Mouse (Mus musculus): Measurements from ENCODE around the gene Ttc30b.
A peak's percentile ranks its signal among the peaks of the same experiment; 100 is the strongest.
"Not testable (repeated sequence)": the region's sequence is repeated elsewhere in the genome, so short reads cannot be mapped to it uniquely, and the experiment has no call there.

The Ttc30b gene

GRCm38 (mm10) chr2:75950685-75951084 is 12.3 kb upstream of the Ttc30b start:
- DNase-seq (ENCODE audit: low read depth) = no peak

- DNase-seq (ENCODE audit: low read depth) = not testable (repeated sequence)
Observed at GRCm38 (mm10) chr2:75937520-75938116, 767 bp downstream of the Ttc30b start.

GRCm38 (mm10) chr2:75936685-75937084 is 1.7 kb downstream of the Ttc30b start:
- not testable (repeated sequence) for DNase-seq (ENCODE audit: low read depth)

GRCm38 (mm10) chr2:75933541-75933940 is 4.8 kb downstream of the Ttc30b start:
- DNase-seq (ENCODE audit: low read depth) = no peak

GRCm38 (mm10) chr2:75930941-75931340 is 7.4 kb downstream of the Ttc30b start:
- no peak for DNase-seq (ENCODE audit: low read depth)

GRCm38 (mm10) chr2:75929786-75930444 is 8.5 kb downstream of the Ttc30b start:
- DNase-seq (ENCODE audit: low read depth) = no peak

- no peak for DNase-seq (ENCODE audit: low read depth)
Observed at GRCm38 (mm10) chr2:75929141-75929540, 9.2 kb downstream of the Ttc30b start.

GRCm38 (mm10) chr2:75928011-75928410 is 10.4 kb downstream of the Ttc30b start:
- no peak for DNase-seq (ENCODE audit: low read depth)

GRCm38 (mm10) chr2:75926061-75926460 is 12.3 kb downstream of the Ttc30b start:
- no peak for DNase-seq (ENCODE audit: low read depth)

GRCm38 (mm10) chr2:75923807-75924340 is 14.5 kb downstream of the Ttc30b start:
- no peak for DNase-seq (ENCODE audit: low read depth)

- DNase-seq (ENCODE audit: low read depth) = no peak
Observed at GRCm38 (mm10) chr2:75915040-75915439, 23.3 kb downstream of the Ttc30b start.

- no peak for DNase-seq (ENCODE audit: low read depth)
Observed at GRCm38 (mm10) chr2:75907142-75907541, 31.2 kb downstream of the Ttc30b start.

GRCm38 (mm10) chr2:75901869-75902268 is 36.5 kb downstream of the Ttc30b start:
- DNase-seq (ENCODE audit: low read depth) = no peak

GRCm38 (mm10) chr2:75900281-75900680 is 38.1 kb downstream of the Ttc30b start:
- no peak for DNase-seq (ENCODE audit: low read depth)

GRCm38 (mm10) chr2:75895711-75896110 is 42.7 kb downstream of the Ttc30b start:
- DNase-seq (ENCODE audit: low read depth) = no peak

- DNase-seq (ENCODE audit: low read depth) = peak; percentile 8
Observed at GRCm38 (mm10) chr2:75891981-75892380, 46.4 kb downstream of the Ttc30b start.

Measured in c-Kit-positive CD71-positive TER-119-negative erythroid progenitor cells, embryonic 14.5 days (primary cell).